Mouse (Mus musculus) gastrocnemius, postnatal 25 days (tissue): ENCODE data around the gene Pfkfb4. TPM values are rescaled to one million over a fixed set of nuclear protein-coding genes. Genes with fewer than 3 reads are reported as not detected.

ENCODE experiments used
- DNase-seq: peaks from one replicate; pipeline ENCODE4 v3.0.0; 2022
- total RNA-seq, 2 experiments: library from RNA; stranded (reverse); gene quantifications; 1 replicate in 1 of 2; 2 replicates in 1 of 2; pipeline ENCODE4 v1.2.3; 2021

The Pfkfb4 gene
- total RNA-seq, 2 experiments from 2014 or later: 20.4 to 32.4 TPM

DNA sequence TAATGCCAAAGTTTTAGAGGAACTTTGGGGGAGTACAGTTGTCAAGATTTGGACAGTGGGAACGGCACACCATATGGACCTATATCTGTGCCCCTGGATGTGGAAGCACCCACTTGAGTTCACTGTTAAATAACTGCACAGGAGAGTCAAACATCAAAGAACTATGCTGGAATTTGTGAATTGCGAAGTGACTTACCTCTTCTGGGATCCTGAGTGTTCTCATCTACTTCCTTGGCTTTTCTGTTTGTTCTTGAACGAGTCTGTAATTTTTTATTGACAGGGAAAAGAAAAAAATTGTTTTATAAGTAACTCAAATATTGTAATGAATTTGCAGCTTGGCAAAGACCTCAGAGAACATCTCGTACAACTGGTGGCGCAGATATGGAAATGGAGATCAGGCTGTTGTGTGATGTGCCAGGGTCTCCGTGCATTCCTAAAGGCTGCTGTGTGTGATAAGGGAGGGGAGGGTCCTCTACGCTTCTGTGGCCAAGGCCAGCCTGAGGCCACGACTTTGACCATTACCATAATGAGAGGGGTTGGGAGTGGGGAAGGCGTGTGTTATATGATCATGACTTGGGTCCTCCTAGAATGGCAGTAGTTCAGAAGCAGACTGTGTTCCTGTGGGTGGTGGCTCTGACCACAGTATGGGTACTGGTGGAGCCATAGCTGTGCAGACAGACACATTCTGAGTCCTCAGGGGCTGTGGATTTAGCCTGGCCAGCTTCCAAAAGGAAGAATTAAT, 1.2 kb downstream of the Pfkfb4 start:
- DNase-seq: no peak

DNA sequence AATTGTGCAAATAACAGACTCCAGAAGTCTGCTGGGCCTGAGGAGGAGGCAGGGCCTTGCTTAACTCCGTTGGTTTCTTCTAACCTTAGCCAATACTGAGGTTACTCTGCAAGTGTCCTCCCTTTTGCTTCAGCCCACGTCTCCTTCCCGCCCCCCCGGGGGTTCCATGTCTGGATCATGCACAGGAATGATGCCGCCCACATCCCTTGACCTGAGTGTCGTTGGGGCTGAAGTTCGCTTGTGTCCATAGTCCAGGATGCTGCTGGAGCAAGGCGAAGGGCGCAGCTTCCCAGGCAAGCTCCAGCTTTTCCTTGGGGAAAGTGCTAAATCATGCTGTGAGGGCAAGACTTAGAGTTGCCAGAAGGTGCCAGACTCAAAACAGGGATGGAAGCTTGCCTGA, 4.8 kb downstream of the Pfkfb4 start:
- DNase-seq: no peak

DNA sequence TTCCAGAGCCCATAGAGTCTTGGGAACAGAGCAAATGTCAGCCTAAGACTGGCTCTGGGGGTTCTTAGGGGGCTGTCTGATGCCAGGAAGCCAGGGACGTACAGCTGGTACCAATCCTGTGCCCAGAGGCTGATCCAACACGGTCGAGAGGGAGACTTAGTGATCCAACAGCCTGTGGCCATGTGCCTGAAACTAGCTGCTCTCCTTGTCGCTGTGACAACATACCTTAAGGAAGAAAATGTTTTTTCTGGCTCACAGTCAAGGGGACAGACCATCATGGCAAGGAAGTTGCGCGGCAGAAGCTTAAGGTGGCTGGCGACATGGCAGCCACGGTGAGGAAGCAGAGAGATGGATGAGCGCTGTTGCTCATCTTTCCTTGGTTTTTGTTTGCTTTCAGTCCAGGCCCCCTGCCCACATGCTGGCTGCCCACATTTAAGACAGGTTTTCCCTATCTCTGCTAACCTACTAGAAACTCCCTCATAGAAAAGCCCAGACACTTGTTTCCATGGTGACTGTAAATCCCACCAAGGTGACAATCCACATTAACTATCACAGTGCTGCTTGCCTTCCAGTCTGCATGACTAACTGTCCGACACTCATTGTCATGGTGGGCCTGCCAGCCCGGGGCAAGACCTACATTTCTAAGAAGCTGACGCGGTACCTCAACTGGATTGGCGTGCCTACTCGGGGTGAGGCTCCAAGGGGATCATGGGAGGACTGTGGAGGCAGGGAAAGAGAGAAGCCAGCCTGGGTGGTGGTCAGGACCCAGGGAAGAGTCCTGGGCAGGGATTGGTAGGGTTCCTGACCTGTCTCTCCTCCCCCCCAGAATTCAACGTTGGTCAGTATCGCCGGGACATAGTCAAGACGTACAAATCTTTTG, 6.9 kb downstream of the Pfkfb4 start:
- no peak for DNase-seq

DNA sequence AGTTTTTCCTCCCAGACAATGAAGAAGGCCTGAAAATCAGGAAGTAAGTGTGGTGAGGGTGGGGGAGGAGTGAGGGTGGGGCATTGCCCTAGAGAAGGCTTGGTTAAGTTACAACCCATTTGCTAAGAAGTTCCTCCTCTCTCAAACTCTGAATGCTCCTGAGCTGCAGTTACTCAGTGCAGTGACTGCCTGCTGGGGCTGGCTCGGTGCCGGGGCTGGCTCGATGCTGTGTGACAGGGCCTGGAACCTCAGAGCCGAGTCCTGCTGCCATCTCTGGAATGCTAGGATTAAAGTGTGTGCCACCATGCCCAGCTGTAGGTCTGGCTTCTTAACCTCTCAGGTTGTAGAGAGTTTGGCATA, 7.6 kb downstream of the Pfkfb4 start:
- DNase-seq: no peak

DNA sequence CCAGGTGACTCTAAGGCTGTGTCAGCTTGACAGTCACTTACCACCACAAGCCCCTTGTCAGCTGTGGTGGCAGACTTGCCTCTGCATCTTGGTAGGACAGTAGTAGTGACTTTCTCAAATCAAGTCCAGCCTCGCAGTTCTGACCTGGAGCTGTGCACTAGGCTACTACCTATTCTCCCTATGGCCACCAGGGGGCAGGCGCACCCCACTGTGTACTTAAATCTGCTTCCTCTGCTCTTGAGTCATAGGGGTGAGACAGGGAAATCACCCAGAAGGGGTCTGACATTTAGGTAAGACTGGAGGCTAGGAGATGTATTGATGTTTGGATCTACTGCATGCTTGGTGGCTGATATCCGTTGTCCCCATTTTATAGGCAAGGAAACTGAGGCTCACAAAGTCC, 9.1 kb downstream of the Pfkfb4 start:
- no peak for DNase-seq

DNA sequence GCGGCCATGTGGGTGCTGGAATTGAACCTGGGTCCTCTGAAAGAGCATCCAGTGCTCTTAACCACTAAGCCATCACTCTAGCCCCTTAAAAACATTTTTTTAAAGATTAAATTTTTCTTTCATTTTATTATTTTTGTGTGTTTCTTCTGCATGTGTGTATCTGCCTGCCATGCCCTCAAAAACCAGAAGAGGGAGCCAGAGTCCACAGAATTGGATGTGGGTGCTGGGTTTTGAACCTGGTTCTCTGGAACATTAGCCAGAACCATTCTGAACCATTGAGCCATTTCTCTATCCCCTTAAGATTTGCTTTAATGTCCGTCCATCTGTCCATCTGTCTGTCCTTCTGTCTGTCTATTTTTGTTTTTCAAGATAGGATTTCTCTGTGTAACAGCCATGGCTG, 11.6 kb downstream of the Pfkfb4 start:
- DNase-seq: no peak

DNA sequence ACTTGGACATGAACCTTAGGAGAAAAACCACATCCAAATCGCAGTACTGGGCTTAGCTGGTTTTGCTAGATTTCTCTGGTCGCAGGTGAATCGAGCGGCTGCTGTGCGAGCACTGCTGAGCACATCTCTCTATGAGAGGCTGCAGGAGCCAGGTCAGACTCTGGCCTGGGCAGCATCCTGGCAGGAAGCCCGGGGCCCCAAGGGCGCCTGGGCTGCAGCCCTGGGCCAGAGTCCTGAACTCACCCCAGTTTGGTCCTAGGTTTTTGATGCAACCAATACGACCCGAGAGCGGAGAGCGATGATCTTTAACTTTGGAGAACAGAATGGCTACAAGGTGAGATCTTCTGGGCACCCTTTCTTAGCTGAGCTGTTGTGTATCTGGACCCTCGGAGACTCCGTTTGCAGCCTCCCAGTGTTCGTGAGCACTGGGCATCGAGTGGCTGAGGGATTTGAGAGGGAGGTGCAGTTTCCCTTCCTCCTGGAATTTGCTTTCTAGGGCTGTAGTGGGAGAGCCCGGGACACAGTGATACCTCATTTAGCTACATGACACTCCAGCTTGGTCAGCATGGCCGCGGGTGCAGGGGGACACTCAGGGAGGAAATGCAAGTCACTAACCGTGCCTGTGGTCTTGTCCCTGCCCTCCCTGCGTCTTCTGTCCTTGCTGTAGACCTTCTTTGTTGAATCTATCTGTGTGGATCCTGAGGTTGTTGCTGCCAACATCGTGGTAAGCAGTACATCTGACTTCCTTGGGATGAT, 15.6 kb downstream of the Pfkfb4 start:
- DNase-seq: peak; percentile 47

DNA sequence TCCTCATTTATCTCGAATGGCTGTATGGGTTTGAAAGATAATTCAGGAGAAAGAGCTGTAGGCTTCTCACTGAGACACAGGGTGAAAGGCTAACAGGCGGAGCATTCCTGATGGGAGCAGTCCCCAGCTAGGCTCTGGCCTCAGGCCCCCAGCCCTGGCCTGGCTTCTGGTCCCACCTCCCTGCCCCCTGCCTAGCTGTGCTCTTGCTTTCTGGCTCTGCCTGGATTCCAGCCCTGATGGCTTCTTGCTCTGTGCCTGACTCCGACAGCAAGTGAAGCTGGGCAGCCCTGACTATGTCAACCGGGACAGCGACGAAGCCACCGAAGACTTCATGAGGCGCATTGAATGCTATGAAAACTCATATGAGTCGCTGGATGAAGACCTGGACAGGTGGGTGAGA, 16.5 kb downstream of the Pfkfb4 start:
- no peak for DNase-seq

DNA sequence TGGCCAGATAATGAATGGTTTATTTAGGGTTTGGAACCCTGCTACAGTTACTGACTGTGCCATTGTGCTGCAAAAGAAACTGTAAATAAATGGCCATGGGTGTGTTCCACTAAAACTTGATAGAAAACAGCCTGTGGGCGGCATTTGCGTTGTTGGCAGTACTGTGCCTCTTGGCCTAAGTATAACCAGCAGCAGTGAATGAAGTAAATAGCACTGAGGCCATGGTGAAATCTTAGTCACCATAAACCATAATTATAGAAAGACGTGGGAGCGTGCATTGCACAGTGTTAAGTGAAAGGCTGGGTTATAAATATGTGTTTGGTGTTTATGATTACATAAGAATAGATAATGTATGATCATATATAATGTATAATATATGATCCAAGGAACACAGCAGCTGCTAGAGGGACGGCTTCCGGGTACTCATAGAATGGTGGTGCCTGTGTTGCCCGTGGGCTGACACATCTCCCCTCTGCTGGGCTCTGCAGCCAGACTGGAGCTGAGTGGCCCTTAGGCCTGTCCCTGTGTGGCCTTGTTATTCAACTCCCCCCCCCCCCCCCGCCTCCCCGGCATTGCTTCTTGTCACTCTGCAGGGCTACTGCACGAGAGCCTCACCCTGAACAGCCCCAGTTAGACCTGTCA, 17.5 kb downstream of the Pfkfb4 start:
- no peak for DNase-seq

DNA sequence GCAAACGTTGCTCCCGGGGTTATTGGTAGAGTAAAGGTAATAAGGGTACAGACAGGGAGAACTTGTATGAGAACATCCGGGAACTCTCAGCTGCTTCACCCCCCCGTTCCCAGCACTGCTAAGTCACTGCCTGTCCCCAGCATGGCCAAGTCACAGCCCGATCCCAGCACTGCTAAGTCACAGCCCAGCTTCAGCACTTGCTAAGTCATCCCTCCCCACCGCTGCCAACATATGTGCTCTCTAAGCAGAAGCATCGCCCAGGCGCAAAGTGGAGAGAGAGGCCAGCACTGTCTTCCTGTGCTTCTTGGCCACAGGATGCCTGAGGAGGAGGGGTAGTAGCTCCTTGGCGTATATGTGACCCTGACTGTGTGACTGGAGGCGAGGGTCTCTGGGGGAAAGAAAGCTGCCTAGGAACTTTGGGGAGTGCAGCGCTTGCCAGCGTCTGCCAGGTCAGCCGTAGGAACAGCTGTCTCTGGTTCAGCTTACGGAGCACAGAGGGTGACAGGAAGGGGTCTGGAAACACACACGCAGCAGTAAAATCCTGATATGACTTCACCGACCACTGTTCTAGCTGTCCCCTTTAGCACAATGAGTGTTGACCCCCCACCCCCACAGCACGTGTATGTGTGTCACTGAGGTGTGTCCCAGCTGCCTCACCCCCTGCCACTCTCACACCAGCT, 18.2 kb downstream of the Pfkfb4 start:
- peak; percentile 88 for DNase-seq

DNA sequence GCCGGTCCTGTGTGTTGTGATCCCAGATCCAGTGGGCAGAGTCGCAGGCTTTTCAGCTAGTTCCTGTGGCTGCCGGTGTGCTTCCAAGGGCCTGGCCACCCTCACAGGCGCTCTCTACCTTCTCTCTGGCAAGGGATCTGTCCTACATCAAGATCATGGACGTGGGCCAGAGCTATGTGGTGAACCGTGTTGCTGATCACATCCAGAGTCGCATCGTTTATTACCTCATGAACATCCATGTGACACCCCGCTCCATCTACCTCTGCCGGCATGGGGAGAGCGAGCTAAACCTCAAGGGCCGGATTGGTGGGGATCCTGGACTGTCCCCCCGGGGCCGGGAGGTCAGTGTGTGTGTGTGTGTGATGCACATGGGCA, 18.7 kb downstream of the Pfkfb4 start:
- DNase-seq: peak; percentile 50

DNA sequence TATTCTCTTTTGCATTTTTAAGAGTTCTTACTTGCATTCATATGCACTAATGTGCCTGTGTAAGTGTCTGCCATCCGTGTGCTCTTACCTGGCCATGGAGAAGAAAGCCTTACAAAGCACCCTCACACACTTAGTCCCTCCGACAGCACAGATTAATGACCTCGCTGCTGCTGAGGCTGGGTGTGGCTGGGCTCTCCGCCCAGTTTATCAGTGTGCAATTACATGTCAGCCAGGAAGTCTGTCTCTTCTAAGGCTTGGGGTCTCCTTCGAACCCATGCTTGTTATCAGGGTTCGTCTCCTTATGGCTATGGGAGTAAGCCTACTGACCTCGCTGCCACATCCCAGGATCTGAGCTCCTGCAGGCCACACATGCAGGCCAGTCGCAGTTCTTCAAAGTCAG, 23.8 kb downstream of the Pfkfb4 start:
- no peak for DNase-seq

DNA sequence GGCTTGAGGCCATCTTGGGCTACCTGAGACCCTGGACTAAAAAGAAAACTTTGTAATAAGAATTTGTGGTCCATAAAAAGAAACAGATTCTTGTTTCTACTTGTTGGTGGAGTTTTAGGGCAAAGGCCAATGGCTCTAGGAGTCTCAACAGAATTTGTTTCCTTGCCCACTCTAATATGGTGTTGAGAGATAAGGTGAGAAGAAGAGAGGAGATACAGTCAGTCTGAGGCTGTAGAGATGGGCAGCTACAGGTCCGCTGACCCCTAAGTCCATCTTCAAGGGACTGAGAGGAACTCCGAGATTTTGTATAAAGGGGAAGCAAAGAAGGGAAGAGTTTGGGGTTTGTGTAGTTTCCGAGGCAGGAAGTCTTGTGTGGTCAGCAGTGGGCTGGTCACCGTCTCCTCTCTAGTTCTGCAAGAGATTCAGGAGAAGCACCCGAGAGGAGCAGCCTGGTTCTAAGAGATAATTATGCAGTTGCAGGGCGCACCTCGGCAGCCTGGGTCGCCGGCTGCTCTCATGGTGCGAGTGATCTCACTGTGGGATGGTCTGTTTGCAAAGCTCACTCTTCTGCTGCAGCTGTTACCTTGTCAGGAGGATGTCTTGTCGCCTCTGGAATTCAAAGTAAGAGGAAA, 25.5 kb downstream of the Pfkfb4 start:
- no peak for DNase-seq

DNA sequence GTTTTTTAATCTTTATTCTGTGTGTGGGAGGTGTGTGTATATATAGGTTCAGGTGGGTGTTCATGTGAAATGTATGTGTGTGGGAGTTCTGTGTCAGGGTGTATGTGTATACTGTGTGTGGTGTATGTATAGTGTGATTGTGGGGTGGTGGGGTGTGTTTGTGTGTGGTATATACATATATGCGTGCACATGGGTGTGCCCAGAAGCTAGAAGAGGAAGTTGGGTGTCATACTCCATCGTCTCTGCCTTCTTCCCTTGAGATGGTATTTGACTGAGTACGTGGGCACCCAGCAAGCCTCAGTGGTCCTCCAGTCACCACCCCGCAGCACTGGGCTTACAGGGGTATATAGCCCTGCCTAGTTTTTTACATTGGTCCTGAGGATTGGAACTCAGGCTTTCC, 29.9 kb downstream of the Pfkfb4 start:
- DNase-seq: no peak

DNA sequence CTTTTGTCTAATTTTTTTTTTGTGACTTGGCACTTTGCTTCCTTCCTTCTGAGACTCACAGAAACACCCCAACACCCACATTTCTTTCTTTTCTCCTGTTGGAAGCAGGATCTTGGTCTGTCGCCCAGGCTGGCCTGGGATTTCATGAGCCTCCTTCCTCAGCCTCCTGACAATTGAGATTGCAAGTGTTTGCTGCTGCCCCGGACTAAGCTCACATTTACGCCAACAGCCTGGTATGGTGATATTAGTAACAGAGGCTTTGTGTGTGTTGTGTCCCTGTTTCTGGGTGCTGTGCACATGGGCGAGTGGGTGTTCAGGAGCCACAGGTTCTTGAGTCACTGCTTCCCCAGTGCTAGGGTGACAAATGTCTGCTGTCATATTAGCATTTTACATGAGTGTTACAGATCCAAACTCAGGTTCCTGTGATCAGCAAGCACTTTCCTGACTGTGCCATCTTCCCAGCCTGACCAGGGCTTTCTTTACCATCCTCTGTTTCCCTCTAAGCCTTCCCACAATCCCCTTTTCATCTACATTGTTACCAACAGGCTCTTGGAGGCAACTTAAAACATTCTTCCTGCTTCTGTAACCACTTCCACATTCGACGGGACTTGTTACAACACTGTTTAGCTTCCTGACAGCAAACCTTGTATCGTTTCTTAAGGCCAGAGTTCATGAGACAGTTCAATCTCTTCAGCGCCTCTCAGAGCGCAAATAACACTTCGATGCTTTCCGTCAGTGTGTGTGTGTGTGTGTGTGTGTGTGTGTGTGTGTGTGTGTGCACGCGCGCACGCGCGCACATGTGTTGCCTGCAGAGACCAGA, 31.5 kb downstream of the Pfkfb4 start:
- no peak for DNase-seq

DNA sequence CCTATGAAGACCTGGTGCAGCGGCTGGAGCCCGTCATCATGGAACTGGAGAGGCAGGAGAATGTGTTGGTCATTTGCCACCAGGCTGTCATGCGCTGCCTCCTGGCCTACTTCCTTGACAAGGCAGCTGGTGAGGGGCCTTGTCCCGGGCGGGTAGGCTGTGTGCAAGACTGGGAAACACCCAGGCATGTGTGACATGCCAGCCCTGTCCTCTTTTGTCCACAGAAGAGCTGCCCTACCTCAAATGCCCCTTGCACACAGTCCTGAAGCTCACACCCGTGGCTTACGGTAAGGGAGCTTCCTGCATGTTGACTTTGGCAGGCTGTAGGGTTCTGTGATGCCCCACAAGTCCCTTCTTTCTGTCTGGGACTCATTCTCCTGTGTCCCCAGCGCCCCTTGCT, 35.9 kb downstream of the Pfkfb4 start:
- DNase-seq: peak; percentile 45

DNA sequence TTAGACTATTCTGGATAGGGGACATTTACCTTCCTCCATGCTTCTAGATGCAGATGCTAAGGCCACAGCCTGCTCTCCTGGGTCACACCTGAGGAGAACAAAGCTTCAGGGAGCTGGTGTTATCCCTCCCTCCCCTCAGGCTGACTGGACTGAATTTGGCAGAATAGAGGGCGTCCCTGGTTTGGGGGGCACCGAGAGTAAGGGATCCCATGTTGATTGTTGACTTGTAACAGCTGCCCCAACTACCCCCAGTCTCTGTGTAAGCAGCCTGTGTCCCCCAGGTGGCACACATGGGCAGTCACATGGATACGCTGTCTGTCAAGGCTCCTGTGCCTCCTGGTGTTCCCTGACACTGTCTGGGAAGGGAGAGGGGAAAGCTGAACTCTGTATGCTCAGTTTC, 36.8 kb downstream of the Pfkfb4 start:
- DNase-seq: no peak

DNA sequence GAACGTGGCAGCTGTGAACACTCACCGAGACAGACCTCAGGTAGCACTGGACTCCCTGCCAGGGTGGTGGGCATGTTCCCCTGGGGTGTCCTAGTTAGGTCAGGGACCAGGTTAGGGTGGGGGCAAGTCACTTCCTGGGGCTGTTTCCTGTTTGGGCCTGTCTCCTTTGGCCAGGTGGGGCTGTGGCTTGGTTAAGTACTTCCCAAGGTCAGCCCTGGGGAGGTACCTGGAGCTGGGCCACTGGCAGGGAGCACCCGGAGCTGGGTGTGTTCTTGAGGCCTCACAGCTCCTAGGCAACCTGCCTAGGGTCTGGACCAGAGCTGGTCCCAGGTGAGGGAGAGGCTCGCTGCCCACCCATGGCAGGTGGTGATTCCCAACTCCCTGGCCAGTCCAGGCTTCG, 37.3 kb downstream of the Pfkfb4 start:
- DNase-seq: no peak

DNA sequence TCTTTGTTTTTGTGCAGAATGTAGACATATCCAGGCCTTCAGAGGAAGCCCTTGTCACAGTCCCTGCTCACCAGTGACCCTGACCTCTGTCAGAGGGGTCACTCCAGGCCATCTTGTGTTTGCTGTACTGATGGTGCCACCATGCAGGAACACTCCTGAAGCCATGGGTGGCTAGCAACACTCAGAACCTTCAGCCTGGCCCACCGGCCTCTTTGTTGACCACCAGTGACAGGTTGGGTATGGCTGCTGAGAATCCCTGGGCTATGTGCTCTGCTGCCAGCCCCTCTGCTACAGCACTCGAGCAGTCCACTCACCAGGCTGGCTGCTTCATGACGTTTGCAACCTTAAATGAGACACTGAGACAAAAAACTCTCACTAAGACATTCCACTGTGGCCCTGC, 38.7 kb downstream of the Pfkfb4 start:
- no peak for DNase-seq

DNA sequence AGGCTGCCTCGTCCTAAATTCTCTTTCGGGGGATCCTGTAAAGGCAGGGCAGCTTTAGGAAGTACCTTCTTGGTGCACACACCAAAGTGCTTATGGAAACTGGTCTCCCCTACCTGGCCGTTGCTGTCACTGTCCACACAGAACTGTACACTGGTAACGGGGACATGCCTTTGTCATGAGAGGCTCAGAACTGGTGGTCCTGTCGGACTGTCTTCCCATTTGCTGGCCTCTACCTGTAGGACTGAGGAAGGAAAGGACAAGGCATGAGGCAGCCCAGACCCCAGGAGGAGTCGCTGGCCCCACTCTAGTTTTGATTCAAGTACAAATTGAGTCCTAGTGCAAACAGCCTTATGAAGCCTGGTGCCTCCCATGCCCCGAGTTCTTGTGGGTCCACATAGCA, 39.4 kb downstream of the Pfkfb4 start:
- no peak for DNase-seq

DNA sequence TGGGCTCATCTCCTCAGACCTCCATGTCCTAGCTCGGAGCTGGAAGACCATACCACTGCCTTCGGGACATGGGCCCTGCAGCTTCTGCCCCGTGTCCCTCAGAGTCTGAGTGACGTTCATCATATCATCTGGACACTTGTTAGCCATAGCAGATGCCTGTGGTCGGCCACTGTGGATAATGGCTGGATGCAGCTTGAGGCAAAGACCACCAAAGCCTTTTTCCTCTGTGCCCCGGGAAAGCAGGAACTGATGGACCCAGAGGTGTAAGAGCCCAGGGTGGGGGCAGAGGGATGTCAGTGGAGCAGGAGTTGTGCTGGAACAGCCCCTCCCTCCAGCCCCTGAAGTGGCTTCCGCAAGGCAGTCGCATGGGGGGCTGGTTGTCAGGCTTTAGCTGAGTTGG, 40.1 kb downstream of the Pfkfb4 start:
- no peak for DNase-seq
